Mouse (Mus musculus): Measurements from ENCODE around the gene Dhx29.
A peak's percentile ranks its signal among the peaks of the same experiment; 100 is the strongest.

Dhx29 gene

DNA sequence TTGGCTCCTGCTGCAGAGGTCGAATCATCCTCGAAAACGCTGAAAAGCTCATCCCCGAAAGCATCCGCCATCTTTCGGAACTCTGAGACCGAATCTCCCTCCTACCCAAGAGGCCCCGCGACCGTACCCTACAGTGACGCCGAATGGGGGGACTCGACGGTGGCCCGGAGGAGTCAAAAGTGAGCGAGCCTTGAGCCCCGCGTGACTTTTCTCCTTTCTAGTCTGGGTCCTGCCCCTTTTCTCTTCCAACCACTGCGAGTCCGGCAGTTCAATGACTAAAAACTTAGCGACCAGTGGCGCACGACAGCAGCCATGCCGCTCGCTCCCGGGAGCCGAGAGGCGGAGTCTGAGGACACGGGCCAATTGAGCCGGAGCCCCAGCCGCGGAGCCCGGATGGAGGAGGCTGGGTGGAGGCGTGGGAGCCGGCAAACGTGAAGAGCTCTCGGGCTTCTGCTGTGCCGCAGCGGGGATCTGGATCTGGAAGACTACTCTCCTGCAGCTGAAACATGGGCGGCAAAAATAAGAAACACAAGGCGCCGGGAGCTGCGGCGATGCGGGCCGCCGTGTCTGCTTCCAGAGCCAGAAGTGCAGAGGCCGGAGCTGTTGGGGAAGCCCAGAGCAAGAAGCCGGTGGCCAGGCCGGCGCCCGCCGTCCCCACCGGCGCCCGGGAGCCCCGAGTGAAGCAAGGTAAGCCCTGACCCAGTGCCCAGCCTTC lies at the start of gene Dhx29, which contains the start of gene Mtrex:
TSS of gene Dhx29 (plus strand) at position 168 of the 715 bp plus-strand sequence.
TSS of gene Mtrex (minus strand) at position 112 of the 715 bp plus-strand sequence.
- DNase-seq (ENCODE audit: low spot score): peak; percentile 98

GRCm38 (mm10) chr13:112887234-112887633 lies 40.0 kb upstream of the Dhx29 start:
- no peak for DNase-seq (ENCODE audit: low spot score)

DNA sequence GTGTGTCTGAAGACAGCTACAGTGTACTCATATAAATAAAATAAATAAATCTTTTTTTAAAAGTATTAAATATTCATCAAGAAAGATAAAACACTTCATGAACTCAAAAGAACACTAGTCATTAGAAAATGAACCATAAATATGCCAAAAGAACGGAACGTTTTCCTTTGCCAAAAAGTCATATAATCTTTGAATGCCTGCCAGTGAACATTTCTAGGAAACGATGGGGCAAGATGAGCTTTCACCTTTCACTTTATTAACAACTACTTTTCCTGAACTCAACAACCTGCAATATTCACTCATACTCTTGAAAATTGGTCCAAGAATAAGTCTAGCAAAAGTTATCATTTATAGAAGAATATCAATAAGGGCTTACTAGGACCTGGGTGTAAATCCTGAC lies 25.1 kb upstream of the Dhx29 start:
- no peak for DNase-seq (ENCODE audit: low spot score)

GRCm38 (mm10) chr13:112909663-112910062 lies 17.6 kb upstream of the Dhx29 start:
- DNase-seq (ENCODE audit: low spot score): peak; percentile 73

GRCm38 (mm10) chr13:112910434-112910833 lies 16.8 kb upstream of the Dhx29 start:
- no peak for DNase-seq (ENCODE audit: low spot score)

GRCm38 (mm10) chr13:112919141-112919865 lies 8.0 kb upstream of the Dhx29 start:
- DNase-seq (ENCODE audit: low spot score): no peak

GRCm38 (mm10) chr13:112920906-112921305 lies 6.3 kb upstream of the Dhx29 start:
- no peak for DNase-seq (ENCODE audit: low spot score)

GRCm38 (mm10) chr13:112925266-112925665 lies 2.0 kb upstream of the Dhx29 start:
- no peak for DNase-seq (ENCODE audit: low spot score)

- peak; percentile 3 for DNase-seq (ENCODE audit: low spot score)
Observed at GRCm38 (mm10) chr13:112925976-112926375, 1.3 kb upstream of the Dhx29 start.

DNA sequence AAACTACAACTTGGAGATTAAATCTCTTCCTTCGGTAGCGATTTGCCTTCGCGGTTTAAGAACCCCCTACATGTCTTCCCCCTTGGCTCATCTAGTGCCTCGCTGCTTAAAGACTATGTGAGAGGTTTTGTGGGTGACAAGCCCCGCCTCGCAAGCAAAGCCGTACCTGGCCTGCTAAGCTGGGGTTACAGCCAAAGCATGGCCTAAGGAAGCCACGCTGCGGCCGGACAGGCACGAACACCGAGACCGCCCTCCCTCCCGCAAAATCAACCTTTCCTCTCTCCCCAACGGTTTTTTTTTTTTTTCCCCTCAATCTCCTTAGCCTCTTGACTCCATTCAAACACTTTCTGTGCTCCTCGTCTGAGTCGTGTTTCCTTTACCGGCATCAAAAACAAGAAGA lies 458 bp upstream of the Dhx29 start:
- DNase-seq (ENCODE audit: low spot score): no peak

DNA sequence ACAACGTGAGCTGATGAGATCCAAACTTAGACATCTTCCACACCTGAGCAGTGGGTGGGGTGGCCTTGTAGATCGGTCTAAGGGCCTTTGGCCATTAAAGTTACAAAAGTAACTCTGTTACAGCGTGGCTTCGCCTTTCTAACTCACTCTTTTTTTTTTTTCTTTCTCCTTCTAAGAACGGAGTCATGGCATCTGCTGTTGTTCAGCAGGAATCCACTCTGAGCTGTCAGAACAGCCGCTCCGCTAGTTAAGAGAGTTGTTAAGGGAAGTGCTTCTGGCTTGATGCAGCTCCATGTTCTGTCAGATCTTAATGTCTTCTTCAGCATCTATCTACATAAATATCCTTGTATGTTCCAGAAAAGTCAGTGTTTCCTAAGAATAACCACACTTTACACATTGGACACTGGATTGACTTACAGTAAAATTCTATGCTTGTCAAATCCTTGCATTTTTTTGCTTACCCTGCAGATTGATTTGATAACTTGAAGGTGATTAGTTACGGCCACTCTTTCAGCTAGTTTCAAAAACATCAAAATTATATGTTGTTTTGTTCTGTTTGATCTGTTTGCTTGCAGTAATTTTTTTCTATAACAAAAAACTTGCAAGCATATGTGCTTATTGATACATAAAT lies 899 bp downstream of the Dhx29 start:
- peak; percentile 21 for DNase-seq (ENCODE audit: low spot score)

DNA sequence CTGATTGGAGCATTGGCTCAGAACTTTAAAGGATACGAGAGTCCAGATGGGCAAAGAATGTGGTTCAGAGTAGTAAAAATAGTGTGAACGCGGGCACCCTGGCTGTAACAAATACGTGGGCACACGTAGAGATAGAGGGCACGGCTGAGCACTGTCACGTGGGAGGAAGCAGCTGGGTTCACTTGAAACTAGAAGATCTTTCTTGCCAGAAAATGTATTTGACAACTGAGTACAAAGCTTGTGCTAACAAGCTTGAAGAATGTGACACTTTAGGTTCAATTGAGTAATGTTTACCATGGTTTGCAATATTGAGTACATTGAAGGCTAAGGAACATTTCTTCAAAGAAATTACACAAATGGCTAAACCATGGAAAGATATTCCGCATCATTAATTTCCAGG lies 10.9 kb downstream of the Dhx29 start:
- DNase-seq (ENCODE audit: low spot score): no peak

- DNase-seq (ENCODE audit: low spot score): no peak
Observed at GRCm38 (mm10) chr13:112941879-112942330, 14.7 kb downstream of the Dhx29 start.

DNA sequence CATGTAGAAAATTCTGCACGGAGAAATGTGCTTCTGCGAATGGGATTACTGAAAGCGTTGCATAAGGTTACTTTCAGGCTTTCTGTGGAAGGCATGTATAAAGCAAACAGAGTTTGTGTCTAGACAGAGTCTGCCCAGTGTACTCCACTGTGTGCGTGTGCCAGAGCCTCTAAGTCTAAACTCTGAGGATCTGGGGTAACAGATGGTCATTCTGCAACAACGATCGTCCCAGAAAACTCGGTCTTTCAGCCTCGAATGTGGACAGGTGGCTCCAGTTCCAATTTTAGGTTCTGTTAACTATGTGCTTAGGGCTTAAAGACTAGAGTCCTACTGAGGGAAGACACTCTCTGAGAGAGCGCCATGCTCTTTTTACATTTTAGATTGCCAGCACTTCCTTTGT lies 18.1 kb downstream of the Dhx29 start:
- no peak for DNase-seq (ENCODE audit: low spot score)

DNA sequence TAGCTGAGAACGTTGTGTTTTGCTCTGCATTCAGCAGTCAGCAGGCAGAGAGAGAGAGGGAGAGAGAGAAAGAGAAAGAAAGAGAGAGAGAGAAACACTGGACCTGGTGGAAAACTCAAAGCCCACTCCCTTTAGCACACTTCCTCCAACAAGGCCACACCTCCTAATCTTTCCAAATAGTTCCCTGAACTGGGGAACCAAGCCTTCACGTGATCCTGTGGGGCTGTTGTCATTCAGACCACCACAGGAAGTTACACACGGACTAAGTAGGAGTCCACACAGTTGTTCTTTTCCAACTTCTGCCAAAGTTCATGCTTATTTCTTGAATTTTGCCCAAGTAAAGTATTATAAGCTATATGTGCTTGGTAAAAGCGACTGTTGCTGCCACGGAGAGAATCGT lies 18.6 kb downstream of the Dhx29 start:
- no peak for DNase-seq (ENCODE audit: low spot score)

- DNase-seq (ENCODE audit: low spot score): no peak
Observed at GRCm38 (mm10) chr13:112954067-112954466, 26.8 kb downstream of the Dhx29 start.

DNA sequence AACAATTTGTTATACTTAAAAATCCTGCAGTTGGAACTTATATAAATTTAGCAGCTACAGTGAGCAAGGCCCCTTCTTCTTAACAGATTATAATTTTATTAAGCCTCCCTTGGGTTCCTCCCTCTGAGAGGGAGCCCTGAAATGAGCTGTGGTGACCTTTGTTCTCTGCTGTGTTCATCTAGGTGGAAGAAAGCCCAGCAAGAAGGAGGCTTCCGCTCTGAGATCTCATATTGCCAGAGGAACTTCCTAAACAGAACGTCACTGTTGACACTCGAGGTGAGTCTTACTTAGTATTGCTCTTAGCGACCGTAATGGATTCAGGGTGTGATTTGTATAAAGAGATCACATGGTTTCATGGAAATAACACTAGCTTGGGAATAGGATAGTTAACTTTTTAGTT lies 35.8 kb downstream of the Dhx29 start:
- DNase-seq (ENCODE audit: low spot score): no peak

GRCm38 (mm10) chr13:112964421-112964820 lies 37.2 kb downstream of the Dhx29 start:
- no peak for DNase-seq (ENCODE audit: low spot score)

GRCm38 (mm10) chr13:112967267-112967666 lies 40.0 kb downstream of the Dhx29 start:
- DNase-seq (ENCODE audit: low spot score): no peak

GRCm38 (mm10) chr13:112976720-112977119 lies 49.5 kb downstream of the Dhx29 start:
- no peak for DNase-seq (ENCODE audit: low spot score)

- peak; percentile 84 for DNase-seq (ENCODE audit: low spot score)
Observed at GRCm38 (mm10) chr13:112985605-112986450, 58.6 kb downstream of the Dhx29 start.

DNA sequence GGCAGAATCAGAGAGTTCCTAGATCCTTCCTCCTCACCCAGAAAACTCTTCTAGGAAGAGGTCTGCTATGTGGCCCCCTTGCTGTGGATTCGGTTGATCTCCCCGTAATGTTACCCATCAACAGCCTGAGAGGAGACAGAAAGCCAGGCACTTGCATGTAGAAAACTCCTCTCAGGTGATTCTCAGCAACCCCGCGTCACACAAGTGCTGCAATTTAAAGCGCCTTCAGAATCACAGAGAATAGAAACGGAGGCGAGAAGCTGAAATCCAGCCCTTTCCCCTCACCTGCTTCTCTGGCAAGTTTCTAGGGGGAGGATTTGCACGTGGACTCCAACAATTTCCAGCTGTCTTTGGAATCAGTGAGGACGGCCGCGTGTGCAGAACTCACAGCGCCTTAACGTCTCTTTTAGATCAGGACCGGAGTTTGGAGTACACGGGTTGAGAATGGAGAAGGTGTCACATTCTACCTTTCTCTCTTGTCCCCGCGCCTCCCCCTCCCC lies 59.2 kb downstream of the Dhx29 start:
- no peak for DNase-seq (ENCODE audit: low spot score)

Measured in retina, embryonic 14.5 days (tissue).